Mouse (Mus musculus) erythroid progenitor cell, adult 5-6 weeks (primary cell): Measurements from ENCODE around the gene Mtcl1. TPM values are rescaled to one million over a fixed set of nuclear protein-coding genes. Genes with fewer than 3 reads are reported as not detected.

Experiments used
- ATAC-seq: replicated peaks from 2 replicates; pipeline ENCODE4 v1.8.0; 2016; ENCODE audit warnings: moderate number of reproducible peaks, mild to moderate bottlenecking, moderate TSS enrichment, inconsistent platforms; ENCODE audit not compliant: poor library complexity, low FRiP score, severe bottlenecking
- total RNA-seq, 2 experiments: library from RNA; stranded (forward) in 1 of 2; stranded (reverse) in 1 of 2; fragments of 150-400 nt in 1 of 2; fragments of 186-747, 209-891 nt in 1 of 2; gene quantifications; 2 replicates each; pipeline versions ENCODE4 v1.2.3 to v1.2.4; 2015 to 2017; ENCODE audit warnings: low replicate concordance in 2 of 2

The Mtcl1 gene
- total RNA-seq, 2 experiments from 2014 or later, result not detected

DNA sequence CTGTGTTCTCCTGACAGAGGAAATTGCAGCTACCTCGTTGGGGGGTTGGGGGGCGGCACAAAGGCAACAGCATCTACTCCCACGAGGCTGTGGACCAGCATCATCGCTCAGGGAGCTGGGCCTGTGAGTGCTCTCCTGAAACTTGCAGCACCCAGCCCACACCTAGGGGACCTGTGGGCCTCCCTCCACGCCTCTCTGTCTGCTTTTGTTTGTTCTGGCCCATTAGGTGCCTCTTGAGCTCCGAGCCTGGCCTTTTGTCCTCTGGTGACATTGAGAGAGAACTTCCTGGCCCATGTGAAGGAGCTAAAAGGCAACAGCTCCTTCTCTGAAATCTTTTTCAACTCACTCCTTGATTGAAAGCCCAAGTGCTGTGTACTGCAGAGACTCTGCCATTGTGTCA lies 79.8 kb downstream of the Mtcl1 start:
- ATAC-seq, result no peak

DNA sequence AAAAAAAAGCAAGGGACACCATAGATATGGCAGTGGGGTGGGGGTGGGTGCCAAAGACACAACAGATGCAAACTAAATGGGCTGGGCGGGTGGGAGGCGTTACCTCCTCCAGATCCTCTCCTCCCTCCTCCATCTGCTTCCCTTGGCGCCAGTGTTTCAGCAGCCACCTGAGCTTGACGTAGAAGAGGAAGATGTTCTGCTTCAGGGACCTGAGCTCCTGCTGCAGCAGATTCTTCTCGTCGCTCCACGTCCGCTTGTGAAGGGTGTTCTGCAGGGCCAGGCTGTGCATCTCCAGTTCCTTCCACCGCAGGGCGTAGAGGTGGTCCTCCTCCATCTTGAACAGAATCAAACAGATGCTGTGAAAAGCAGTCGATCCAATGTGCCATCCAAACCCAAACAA lies 81.4 kb downstream of the Mtcl1 start:
- no peak for ATAC-seq

DNA sequence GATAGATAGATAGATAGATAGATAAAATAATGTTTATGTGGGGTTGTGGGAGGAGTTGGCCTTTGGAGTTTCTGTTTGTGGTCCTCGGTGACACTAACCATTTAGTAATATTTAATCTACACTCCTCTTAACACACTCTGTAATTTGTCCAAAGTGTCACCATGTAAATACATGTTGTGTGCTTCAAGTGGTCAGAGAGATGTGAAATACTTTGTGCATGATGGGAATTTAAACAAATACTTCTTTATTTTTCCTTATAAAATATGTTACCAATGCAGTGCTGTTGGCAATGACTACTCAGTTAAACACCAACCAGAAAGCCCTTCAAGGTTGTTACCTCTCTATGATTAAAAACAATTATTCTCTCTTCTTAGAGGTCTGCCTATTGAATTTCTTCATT lies 83.9 kb downstream of the Mtcl1 start:
- ATAC-seq, result no peak

DNA sequence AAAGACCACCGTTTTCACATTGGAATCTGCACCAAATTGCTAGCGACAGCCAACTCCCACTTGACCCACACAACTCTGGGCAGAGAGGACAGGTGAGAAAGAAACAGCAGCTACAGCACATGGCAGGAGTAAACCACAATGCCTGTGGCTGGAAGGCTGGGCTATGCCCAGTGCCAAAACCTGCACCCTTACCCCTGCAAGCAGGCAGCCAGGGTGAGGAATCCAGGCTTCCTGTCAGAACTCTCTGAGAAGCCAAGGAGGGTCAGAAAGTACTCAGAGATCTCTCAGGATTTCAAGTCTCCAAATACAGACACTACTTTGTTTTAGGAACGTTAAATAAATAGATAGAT lies 84.3 kb downstream of the Mtcl1 start:
- no peak for ATAC-seq

DNA sequence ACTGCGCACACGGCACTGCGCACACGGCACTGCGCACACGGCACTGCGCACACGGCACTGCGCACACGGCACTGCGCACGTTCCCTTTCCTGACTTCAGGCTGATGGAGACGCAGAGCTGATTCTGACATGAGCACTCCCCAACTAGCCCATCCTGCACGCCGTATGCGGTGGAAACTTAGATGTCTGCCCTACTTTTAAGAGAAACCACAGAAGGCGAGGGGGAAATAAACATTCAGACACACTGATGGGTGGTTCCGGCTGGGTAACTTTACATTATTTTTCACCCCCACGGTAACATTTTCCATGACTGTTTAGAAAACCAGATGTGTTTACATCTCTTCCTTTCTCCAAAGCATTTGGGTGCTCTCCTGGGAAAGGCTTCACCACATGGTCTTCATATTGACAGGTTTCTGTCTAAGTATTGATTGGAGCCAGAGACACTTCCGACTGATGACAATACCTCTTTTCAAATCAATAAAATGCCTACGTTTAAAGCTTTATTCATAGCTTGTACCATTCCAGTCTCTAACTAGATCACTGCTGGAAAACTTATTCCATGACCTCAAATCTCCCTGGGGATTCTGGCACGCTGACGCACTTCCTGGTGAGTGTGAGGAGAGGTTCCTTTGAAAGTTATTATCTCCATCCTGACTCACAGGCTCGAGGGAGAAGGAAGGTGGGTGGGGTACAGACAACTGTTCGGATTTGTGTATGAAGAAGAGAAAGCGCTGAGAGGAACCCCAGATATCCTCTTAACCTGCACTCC lies 84.8 kb downstream of the Mtcl1 start:
- no peak for ATAC-seq

DNA sequence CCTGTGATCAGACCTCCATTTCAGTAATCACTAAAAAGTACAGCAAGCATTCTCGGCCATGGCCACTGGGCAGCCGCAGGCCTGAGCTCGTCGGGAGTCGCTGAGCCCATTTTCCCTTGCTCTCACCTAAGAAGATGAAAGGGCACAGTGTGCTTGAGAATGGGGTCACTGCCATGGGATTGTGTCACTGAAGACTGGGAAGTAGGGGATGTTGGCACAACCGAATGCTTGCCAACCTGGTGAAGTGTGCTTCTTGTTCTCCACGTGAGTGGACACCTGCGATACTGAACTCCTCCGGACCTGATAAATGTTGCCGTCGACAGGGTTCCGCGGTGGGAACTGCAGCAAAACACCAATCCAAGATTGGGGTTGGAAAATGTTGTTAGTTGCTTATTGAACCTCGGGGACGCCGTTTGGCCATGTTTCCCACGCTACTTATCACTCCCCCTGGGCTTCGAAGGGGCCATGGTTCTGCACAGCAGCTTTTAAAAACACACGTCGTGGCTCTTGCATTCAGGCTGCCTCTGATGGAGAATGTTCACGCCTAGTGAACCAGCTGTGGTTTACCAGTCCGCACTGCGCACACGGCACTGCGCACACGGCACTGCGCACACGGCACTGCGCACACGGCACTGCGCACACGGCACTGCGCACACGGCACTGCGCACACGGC lies 85.6 kb downstream of the Mtcl1 start:
- ATAC-seq, result no peak

DNA sequence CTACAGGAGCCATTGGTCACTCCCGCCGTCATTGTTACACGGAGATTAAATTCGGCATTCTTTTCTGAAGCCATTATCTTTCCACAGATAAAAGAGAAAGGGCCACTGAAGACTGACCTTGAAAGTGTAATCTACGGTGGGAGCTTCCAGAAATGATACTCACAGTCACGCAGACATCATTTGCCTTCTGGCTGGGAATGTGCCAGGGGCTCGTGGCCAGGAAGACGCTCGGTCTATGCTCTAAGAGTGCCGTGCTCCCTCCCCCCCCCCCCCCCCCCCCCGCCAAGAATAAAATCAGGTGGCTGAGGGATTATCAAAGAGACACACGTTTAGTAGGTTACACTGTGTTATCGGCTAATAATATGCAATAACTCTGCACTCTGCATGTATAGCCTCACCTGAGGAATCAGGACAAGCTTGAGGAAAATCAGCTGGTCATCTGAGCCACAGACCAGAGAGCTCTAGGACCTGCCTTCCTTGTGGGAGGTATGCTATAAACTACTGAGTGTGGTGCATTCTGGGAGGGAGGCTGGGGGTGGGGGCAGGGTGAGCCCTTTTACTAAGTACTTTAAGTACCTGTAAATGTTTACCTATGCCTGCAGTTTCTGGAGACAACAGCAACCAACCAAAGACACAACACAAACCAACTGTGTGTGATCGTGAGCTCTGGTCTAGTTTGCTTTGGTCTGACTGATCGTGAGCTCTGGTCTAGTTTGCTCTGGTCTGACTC lies 87.1 kb downstream of the Mtcl1 start:
- ATAC-seq, result no peak

DNA sequence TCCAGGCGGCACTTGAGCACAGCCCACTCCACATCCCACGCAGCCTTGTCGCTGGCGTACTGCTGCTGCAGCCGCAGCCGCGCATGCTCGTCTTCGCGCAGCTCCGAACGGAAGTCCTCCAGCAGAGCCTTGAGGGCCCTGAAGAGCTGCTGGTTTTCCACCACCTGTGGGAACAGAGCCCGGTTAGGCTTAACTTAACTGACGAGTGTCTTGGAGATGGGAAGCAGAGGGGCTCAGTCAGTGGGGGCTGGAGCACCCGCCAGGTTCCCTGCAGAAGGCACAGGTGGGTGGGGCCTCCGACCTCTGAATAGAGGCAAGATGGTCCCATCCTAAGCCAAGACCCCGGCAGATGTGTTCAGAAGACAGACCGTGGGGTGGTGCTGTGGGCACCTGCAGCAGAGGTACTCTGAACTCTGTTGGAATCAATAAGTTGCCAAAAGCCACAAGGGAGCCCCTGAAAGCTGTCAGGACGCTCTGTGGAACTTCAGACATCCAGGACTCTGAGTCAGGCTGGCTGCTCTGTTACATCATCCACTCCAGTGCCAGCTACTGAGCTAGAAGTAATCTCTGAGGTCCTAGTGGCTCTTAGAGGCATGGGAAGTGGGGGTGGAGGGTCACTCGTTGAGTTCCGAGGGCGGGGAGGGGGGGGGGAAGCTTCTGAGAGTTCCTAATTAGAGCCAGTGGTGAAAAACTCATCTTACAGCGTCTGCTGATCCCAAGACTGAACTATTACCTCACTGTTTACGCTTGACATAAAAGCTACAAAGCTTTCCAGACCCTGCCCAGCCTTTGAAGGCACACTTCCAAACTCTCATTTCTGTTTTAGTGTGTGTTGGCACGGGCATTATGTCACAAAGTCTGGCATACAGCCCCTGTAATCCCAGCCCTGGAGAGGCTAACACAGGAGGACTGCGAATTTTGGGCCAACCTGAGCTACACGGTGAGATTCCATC lies 91.2 kb downstream of the Mtcl1 start:
- no peak for ATAC-seq

DNA sequence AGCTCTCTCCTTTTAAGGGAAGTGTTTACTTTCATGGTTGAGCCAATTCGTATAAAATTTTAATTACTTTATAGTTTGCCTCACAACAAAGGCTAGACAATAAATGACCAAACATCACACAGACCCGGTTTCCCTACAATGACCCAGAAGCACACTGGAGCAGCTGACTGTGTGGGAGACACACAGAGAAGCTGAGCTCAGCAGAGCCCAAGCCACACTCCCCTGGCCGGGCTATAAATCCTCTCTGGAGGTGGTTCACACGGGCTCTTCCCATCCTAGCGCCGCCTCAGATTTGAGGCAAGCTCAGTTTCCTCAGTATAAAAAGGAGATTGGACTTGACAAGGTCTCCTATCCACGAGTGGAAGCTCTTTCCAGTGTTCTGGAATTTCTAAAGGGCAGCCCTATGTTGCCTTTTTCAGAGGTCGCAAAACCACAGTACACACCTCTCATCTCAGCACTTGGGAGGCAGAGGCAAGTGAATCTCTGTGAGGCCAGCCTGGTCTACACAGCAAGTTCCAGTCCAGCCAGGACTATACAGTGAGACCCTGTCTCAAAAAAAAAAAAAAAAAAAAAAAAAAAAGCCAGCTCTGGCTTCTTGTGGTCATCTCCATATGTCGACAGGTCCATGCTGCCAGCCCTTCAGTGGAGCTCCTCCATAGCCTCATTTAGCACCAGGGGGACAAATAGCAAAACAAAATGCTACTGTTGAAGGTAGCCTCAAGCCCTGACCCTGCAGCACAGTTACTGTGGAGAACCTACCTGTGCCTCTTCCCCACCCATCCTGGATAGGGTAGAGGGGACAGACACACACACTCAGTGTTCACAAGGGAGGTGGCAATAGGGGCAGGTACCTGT lies 92.2 kb downstream of the Mtcl1 start:
- no peak for ATAC-seq

DNA sequence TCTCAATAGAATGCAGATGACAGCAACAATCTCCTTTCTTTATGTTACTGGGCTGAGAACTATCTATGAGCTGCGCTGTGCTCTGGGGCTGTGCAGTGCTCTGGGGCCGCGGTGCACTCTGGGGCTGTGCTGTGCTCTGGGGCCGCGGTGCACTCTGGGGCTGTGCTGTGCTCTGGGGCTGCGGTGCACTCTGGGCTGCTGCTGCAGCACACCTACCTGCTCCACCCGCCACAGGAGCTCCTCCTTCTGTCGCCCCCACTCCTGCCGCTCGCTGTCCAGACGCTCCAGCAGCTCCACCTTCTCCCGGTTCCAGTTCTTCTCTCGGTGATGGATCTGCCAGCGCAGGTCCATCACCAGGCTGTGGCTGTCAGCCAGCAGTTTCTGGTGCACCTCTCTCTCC lies 95.6 kb downstream of the Mtcl1 start:
- ATAC-seq, result no peak

DNA sequence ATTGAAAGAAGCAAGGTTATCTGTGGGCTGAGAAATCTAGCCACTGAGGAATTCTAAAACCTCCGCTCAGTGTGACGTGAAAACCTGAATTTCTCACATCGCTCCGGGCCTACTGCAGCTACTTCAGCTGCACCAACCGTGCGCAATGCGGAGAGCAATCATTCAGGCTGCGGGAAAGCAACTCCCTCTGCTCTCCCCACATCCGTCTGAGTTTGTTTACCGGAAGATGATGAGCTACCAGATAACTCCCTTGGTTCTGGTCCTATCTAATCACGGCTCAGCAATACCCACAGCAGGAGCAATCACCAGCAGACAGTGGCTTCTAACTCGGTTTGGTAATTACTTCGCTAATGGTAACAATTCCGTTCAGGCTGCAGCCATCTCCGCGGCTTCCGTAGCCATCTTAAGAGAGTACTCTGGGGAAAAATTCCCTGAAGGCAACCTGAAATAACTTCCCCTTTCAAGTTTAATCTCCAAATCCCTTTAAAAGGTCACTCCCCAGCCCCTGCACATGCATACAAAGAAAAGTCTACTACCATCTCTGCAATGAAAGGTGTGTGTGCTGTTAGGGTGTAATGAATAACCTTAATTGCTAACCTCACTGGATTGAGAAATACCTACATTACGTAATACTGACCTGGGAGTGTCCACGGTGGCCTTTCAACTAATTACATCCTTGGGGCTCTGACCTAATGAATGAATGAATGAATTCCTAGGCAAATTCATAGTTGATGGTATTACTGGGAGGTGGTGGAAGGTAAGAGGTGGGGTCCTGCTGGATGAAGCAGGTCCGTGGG lies 96.5 kb downstream of the Mtcl1 start:
- no peak for ATAC-seq

DNA sequence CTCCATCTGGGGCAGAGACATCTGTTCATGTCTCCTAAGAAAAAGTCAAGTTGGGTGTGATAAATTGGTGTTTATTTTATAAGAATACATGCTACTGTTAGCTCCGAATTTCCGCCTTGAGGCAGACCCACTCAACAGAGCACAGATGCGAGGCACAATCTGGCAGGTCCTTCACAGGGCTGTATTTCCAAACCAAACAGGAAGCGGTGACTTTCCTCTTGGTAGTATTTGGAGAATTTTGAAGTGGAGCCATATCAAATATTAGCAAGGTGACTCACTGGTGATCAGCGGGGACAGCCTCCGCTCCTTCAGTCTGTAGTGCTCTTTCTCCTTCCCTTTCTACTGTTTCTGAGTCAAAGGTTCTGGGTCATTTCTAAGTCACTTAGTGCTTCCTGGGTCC lies 97.3 kb downstream of the Mtcl1 start:
- no peak for ATAC-seq

DNA sequence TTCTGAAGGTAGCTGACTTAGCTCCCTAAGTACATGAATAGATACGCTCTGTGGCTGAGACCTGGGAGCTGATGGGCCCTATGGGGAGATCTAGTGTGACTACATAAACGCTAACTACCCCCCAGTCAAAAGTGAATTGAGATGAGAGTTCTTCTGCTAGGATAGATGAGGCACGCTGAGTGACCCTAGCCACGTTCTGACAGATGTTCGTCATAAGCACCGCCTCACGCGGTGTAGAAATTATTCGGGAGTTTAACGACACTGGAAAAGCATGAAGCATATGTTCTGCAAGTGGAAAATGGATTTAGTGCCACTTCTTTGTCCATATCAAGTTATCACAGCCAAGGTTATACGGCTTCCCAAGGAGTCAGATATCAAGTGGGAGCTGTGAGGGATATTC lies 98.9 kb downstream of the Mtcl1 start:
- ATAC-seq, result no peak

DNA sequence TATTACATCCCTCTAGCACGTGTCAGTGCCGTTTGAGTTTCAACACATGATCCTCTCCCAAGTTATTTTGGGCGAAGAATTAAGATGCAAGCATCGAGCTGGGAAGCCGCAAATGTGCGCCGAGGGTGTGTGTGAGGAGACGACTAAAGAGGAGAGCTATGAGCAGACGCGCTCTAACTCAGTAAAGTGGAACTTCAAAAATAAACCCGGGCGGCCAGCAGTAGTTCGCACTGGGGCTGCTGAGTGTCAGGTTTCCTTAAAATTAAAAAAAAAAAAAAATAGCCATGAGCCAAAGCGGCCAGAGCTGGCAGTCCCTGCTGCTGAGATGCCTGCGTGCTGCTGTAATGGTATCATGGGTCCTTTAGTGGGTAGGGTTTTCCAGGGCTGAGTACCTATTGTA lies 99.4 kb downstream of the Mtcl1 start:
- no peak for ATAC-seq

DNA sequence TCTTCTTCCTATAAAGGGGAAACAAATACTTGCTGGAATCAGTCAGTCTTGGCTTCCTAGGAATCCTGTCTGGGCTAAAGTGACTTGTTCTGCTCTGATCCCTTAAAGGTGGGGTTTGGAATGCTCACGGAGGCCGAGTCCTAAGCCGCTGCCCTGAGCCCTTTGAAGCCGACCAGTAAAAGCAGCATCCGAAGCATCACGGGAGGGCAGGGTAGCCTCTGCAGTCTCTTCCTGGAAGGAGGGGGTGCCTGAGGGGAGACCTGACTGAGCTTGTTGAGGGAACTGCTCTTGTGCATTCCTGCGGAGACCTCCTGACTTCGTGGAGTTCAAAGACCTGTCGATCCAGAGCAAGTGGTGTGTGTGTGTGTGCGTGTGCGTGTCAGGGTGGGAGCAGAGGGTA lies 103.2 kb downstream of the Mtcl1 start:
- no peak for ATAC-seq

DNA sequence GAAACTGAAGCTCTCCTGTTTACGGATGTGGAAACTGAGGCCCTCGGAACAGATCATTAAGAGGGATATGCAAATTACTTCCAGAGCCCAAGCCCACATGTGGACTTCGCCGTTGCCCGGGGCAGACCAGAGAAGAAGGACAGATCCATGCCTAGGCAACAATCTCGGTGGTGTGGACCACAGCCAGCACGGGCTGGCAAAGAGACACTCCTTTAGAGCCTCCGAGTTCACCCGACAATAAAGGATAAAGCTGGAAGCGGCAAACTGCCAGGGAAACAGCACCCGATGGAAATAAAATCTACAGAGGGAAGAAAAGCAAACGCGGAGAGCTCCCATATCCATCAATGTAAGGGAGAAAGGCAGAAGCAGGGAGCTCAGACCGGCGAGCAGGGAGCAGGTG lies 103.9 kb downstream of the Mtcl1 start:
- no peak for ATAC-seq

DNA sequence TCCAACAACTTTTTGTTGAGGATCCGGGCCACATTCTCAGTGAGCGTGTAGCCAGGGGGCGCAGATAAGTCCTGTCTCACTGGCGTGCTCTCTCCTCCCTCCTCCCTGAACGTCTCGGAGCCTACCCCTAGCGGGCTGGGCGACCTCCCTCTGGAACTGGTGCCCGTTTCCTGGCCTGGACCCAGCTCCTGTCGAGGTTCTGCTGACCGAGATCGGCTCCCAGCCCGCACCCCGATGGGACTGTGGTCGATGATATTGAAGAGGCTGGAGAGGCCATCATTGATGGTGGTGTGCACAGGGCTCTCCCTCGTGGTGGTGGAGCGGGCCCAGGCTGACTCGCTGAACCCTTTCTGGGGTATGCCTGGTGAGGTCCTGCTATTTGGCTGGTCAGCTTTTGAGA lies 106.6 kb downstream of the Mtcl1 start:
- no peak for ATAC-seq

DNA sequence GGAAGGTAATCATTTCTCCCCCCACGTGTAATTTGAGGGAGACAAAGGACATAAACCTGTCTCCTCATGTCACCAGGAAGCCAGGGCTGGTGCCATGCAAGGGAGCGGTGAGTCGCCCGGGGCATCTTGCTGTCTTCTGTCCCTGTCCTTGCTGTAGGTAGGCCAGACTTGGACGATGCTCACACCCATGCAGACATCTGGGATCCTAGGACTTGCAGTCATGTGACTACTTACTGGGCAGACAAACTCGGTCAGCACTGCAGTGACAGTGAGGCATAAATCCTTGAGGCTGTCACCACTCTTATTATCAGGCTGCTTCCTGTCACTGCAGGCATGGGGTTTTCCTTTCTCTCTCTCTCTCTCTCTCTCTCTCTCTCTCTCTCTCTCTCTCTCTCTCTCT lies 107.9 kb downstream of the Mtcl1 start:
- no peak for ATAC-seq
